Mouse (Mus musculus) liver, embryonic 14.5 days (tissue): Measurements from ENCODE around the gene Pld6. TPM values are rescaled to one million over a fixed set of nuclear protein-coding genes. Genes with fewer than 3 reads are reported as not detected.

Experiments used
- ATAC-seq: fragments of 200-750 bp; cut with Nextera tagmentation; 2 replicates; pipeline ENCODE4 v1.8.0; 2017; ENCODE audit warnings: moderate number of reproducible peaks, mild to moderate bottlenecking, moderate library complexity; ENCODE audit not compliant: insufficient read depth
- DNase-seq, 3 experiments: peaks; one replicate each; pipeline ENCODE4 v3.0.0-alpha.2; 2012 to 2013; ENCODE audit warnings: low read depth in 3 of 3, low spot score in 3 of 3
- H3K27ac ChIP-seq: fragments of 300-500 bp; sonication (generic); 2 replicates; pipeline ENCODE4 v1.5.1; 2014; ENCODE audit warnings: moderate library complexity, mild to moderate bottlenecking, control low read depth, inconsistent platforms
- H3K27me3 ChIP-seq: fragments of 300-500 bp; sonication (generic); 2 replicates; pipeline ENCODE4 v1.6.1; 2014; ENCODE audit warnings: mild to moderate bottlenecking, low read length, moderate library complexity; ENCODE audit not compliant: control insufficient read depth, insufficient read depth
- H3K36me3 ChIP-seq: fragments of 300-500 bp; sonication (generic); replicated peaks from 2 replicates; pipeline ENCODE4 v1.6.1; 2014; ENCODE audit warnings: low read depth; ENCODE audit not compliant: control insufficient read depth, insufficient read depth
- H3K4me1 ChIP-seq, 2 experiments: fragments of 200-500 bp in 1 of 2; fragments of 300-500 bp in 1 of 2; sonication (generic) in 1 of 2; replicated peaks; 2 replicates each; pipeline ENCODE4 v1.6.1; 2012 to 2014; ENCODE audit warnings: antibody characterized with exemption in 1 of 2, inconsistent platforms in 1 of 2, low read length in 1 of 2; ENCODE audit not compliant: control insufficient read depth in 2 of 2, insufficient read depth in 2 of 2
- H3K4me2 ChIP-seq: fragments of 300-500 bp; sonication (generic); 2 replicates; pipeline ENCODE4 v1.6.1; 2014; ENCODE audit warnings: low read depth, mild to moderate bottlenecking, control low read depth, moderate library complexity
- H3K4me3 ChIP-seq, 2 experiments: fragments of 200-500 bp in 1 of 2; fragments of 300-500 bp in 1 of 2; sonication (generic) in 1 of 2; 2 replicates each; pipeline ENCODE4 v1.5.1; 2012 to 2014; ENCODE audit warnings: low read depth in 2 of 2, low read length in 2 of 2, mild to moderate bottlenecking in 2 of 2, control low read depth in 1 of 2, inconsistent platforms in 1 of 2, moderate library complexity in 1 of 2; ENCODE audit not compliant: insufficient read depth in 1 of 2
- H3K9ac ChIP-seq: fragments of 300-500 bp; sonication (generic); replicated peaks from 2 replicates; pipeline ENCODE4 v1.6.1; 2014; ENCODE audit warnings: mild to moderate bottlenecking, control low read depth, moderate library complexity
- H3K9me3 ChIP-seq: fragments of 300-500 bp; sonication (generic); 2 replicates; pipeline ENCODE4 v1.6.1; 2016; ENCODE audit warnings: low read length, mixed read lengths; ENCODE audit not compliant: control insufficient read depth
- CTCF ChIP-seq: IDR thresholded peaks from 2 replicates; pipeline ENCODE4 v1.5.1; 2016; ENCODE audit warnings: antibody characterized with exemption, low read depth, control low read depth
- EP300 ChIP-seq: IDR thresholded peaks from 2 replicates; pipeline ENCODE4 v1.6.1; 2016; ENCODE audit warnings: antibody characterized with exemption, low read depth
- WGBS: fragments of 180-500 bp; shearing (Covaris S2); extraction: QIAGEN DNeasy Blood & Tissue Kit; methylation state at CpG from one replicate; pipeline ENCODE4 v1.1.7; 2014; ENCODE audit not compliant: insufficient replicate concordance; 5-methylcytosine and 5-hydroxymethylcytosine counted together
- polyA plus RNA-seq, 2 experiments: library from polyadenylated mRNA; depleted of rRNA in 1 of 2; stranded (reverse) in 1 of 2; unstranded in 1 of 2; fragments of >200 nt; fragmentation: Nextera tagmentation in 1 of 2; extraction: Ambion mirVana in 1 of 2; gene quantifications; 2 replicates each; pipeline versions ENCODE4 v1.2.1 to v1.2.3; 2012 to 2014

Pld6 gene
- polyA plus RNA-seq, 2 experiments = 0.50 to 1.9 TPM

GRCm38 (mm10) chr11:59749050-59749449, 38.4 kb downstream of the Pld6 start:
- no peaks in the 10 kb centered on the region for H3K4me1 ChIP-seq
- no peak for ATAC-seq
- no peak overlapping the region for H3K9ac ChIP-seq
- H3K36me3 ChIP-seq = peaks cover 3% of the 10 kb centered on the region; the same call in 1 of the 2 replicates
- DNase-seq = no peak
- WGBS = 74% methylated on average over 3 of the region's 3 CpGs
- H3K27ac ChIP-seq = no peak overlapping the region
- no peak for TF ChIP-seq CTCF
- TF ChIP-seq EP300 = no peak
- H3K4me2 ChIP-seq = no peak overlapping the region
- H3K27me3 ChIP-seq = no peaks in the 10 kb centered on the region
- H3K9me3 ChIP-seq = no peaks in the 10 kb centered on the region
- no peak overlapping the region for H3K4me3 ChIP-seq

GRCm38 (mm10) chr11:59746614-59747013, 40.8 kb downstream of the Pld6 start:
- H3K9me3 ChIP-seq = no peaks in the 10 kb centered on the region
- TF ChIP-seq EP300 = no peak
- peak; percentile 62 for TF ChIP-seq CTCF
- no peak overlapping the region for H3K4me2 ChIP-seq
- no peaks in the 10 kb centered on the region for H3K4me1 ChIP-seq
- no peak overlapping the region for H3K27ac ChIP-seq
- peaks cover 4% of the 10 kb centered on the region; the same call in 1 of the 2 replicates for H3K36me3 ChIP-seq
- no peak overlapping the region for H3K4me3 ChIP-seq
- no peak overlapping the region for H3K9ac ChIP-seq
- WGBS = 59% methylated on average over 2 of the region's 2 CpGs
- ATAC-seq (no peak), DNase-seq (peak in 1 of 3 experiments; percentile 11)
- no peaks in the 10 kb centered on the region for H3K27me3 ChIP-seq

GRCm38 (mm10) chr11:59745851-59746250, 41.6 kb downstream of the Pld6 start:
- no peaks in the 10 kb centered on the region for H3K4me1 ChIP-seq
- WGBS = 69% methylated on average over 5 of the region's 5 CpGs
- no peak overlapping the region for H3K9ac ChIP-seq
- TF ChIP-seq EP300 = no peak
- no peak for TF ChIP-seq CTCF
- no peak for ATAC-seq
- no peaks in the 10 kb centered on the region for H3K27me3 ChIP-seq
- H3K4me2 ChIP-seq = no peak overlapping the region
- no peaks in the 10 kb centered on the region for H3K9me3 ChIP-seq
- DNase-seq = no peak
- H3K4me3 ChIP-seq = no peak overlapping the region
- peaks cover 4% of the 10 kb centered on the region; the same call in 1 of the 2 replicates for H3K36me3 ChIP-seq
- H3K27ac ChIP-seq = no peak overlapping the region

GRCm38 (mm10) chr11:59744374-59744773, 43.1 kb downstream of the Pld6 start:
- H3K4me3 ChIP-seq = no peak overlapping the region
- peaks cover 4% of the 10 kb centered on the region; the same call in 1 of the 2 replicates for H3K36me3 ChIP-seq
- WGBS = 73% methylated on average over 4 of the region's 4 CpGs
- H3K4me1 ChIP-seq = peaks cover 0 to 4% of the 10 kb centered on the region in 2 experiments; a peak in 1 of 4 replicates
- H3K9ac ChIP-seq = no peak overlapping the region
- H3K9me3 ChIP-seq = no peaks in the 10 kb centered on the region
- no peak overlapping the region for H3K27ac ChIP-seq
- H3K27me3 ChIP-seq = no peaks in the 10 kb centered on the region
- ATAC-seq (no peak), DNase-seq (no peak)
- TF ChIP-seq CTCF (no peak), EP300 (no peak)
- no peak overlapping the region for H3K4me2 ChIP-seq

- Histone ChIP-seq H3K27me3 (no peaks in the 10 kb centered on the region), H3K4me3 (no peak overlapping the region), H3K9ac (no peak overlapping the region), H3K27ac (no peak overlapping the region), H3K4me2 (no peak overlapping the region), H3K4me1 (peaks cover 0 to 9% of the 10 kb centered on the region in 2 experiments; a peak in 2 of 4 replicates), H3K9me3 (no peaks in the 10 kb centered on the region), H3K36me3 (peaks cover 4% of the 10 kb centered on the region; the same call in 1 of the 2 replicates)
- no peak for DNase-seq
- TF ChIP-seq CTCF = no peak
- TF ChIP-seq EP300 = no peak
- ATAC-seq = no peak
- 79% methylated on average over 1 of the region's 1 CpGs for WGBS
Observed at GRCm38 (mm10) chr11:59743712-59744111, 43.7 kb downstream of the Pld6 start.
